Mouse (Mus musculus): ENCODE measurements around the gene Crb1. TPM values are rescaled to one million over a fixed set of nuclear protein-coding genes. Genes with fewer than 3 reads are reported as not detected.
A peak's percentile ranks its signal among the peaks of the same experiment; 100 is the strongest.

The Crb1 gene
- polyA plus RNA-seq, 1 experiment from 2014 or later: not detected

GRCm38 (mm10) chr1:139162814-139163213, 214.1 kb downstream of the Crb1 start:
- 47% methylated on average over 5 of the region's 5 CpGs for WGBS (ENCODE audit: insufficient replicate concordance)
- Histone ChIP-seq H3K27me3 (ENCODE audit: insufficient read depth, low read length) (no peaks in the 10 kb centered on the region), H3K36me3 (replicated peaks; ENCODE audit: insufficient read depth, low read length) (peaks cover 5% of the 10 kb centered on the region; the same call in 1 of the 2 replicates), H3K4me1 (ENCODE audit: insufficient read depth) (no peaks in the 10 kb centered on the region), H3K9me3 (ENCODE audit: low read length) (no peaks in the 10 kb centered on the region), H3K27ac (ENCODE audit: low read depth) (no peak overlapping the region), H3K9ac (replicated peaks) (no peak overlapping the region), H3K4me3 (ENCODE audit: low read depth, low read length) (no peak overlapping the region), H3K4me2 (ENCODE audit: low read depth, low read length) (no peak overlapping the region)
- TF ChIP-seq CTCF (IDR thresholded peaks at IDR 0.05; ENCODE audit: low read depth): peak; percentile 54
- TF ChIP-seq EP300 (IDR thresholded peaks at IDR 0.05; ENCODE audit: low read depth): no peak
- DNase-seq (no peak), ATAC-seq (peak; percentile 27; the same call in 1 of the 2 replicates)

GRCm38 (mm10) chr1:139161619-139162018, 215.3 kb downstream of the Crb1 start:
- Histone ChIP-seq H3K9ac (replicated peaks) (no peak overlapping the region), H3K27me3 (ENCODE audit: insufficient read depth, low read length) (no peaks in the 10 kb centered on the region), H3K4me3 (ENCODE audit: low read depth, low read length) (no peak overlapping the region), H3K9me3 (ENCODE audit: low read length) (no peaks in the 10 kb centered on the region), H3K27ac (ENCODE audit: low read depth) (no peak overlapping the region), H3K36me3 (replicated peaks; ENCODE audit: insufficient read depth, low read length) (peaks cover 2% of the 10 kb centered on the region; the same call in 1 of the 2 replicates), H3K4me1 (ENCODE audit: insufficient read depth) (no peaks in the 10 kb centered on the region), H3K4me2 (ENCODE audit: low read depth, low read length) (no peak overlapping the region)
- no peak for DNase-seq
- no peak for ATAC-seq
- no peak for TF ChIP-seq EP300 (IDR thresholded peaks at IDR 0.05; ENCODE audit: low read depth)
- peak; percentile 36; the same call in 1 of the 2 replicates for TF ChIP-seq CTCF (IDR thresholded peaks at IDR 0.05; ENCODE audit: low read depth)
- 61% methylated on average over 3 of the region's 3 CpGs for WGBS (ENCODE audit: insufficient replicate concordance)

GRCm38 (mm10) chr1:139156397-139156796, 220.5 kb downstream of the Crb1 start:
- H3K9ac ChIP-seq (replicated peaks): no peak overlapping the region
- WGBS (ENCODE audit: insufficient replicate concordance): 31% methylated on average over 3 of the region's 3 CpGs
- H3K4me1 ChIP-seq (ENCODE audit: insufficient read depth): no peaks in the 10 kb centered on the region
- TF ChIP-seq EP300 (IDR thresholded peaks at IDR 0.05; ENCODE audit: low read depth): no peak
- TF ChIP-seq CTCF (IDR thresholded peaks at IDR 0.05; ENCODE audit: low read depth): peak; percentile 83
- DNase-seq: no peak
- H3K36me3 ChIP-seq (replicated peaks; ENCODE audit: insufficient read depth, low read length): peaks cover 2% of the 10 kb centered on the region; the same call in 1 of the 2 replicates
- H3K27me3 ChIP-seq (ENCODE audit: insufficient read depth, low read length): no peaks in the 10 kb centered on the region
- no peaks in the 10 kb centered on the region for H3K9me3 ChIP-seq (ENCODE audit: low read length)
- no peak overlapping the region for H3K4me3 ChIP-seq (ENCODE audit: low read depth, low read length)
- no peak overlapping the region for H3K4me2 ChIP-seq (ENCODE audit: low read depth, low read length)
- ATAC-seq: no peak
- H3K27ac ChIP-seq (ENCODE audit: low read depth): no peak overlapping the region

GRCm38 (mm10) chr1:139153493-139153892, 223.4 kb downstream of the Crb1 start:
- H3K36me3 ChIP-seq (replicated peaks; ENCODE audit: insufficient read depth, low read length): no peaks in the 10 kb centered on the region
- no peak for TF ChIP-seq EP300 (IDR thresholded peaks at IDR 0.05; ENCODE audit: low read depth)
- no peak for TF ChIP-seq CTCF (IDR thresholded peaks at IDR 0.05; ENCODE audit: low read depth)
- no peak overlapping the region for H3K9ac ChIP-seq (replicated peaks)
- H3K27me3 ChIP-seq (ENCODE audit: insufficient read depth, low read length): no peaks in the 10 kb centered on the region
- no peaks in the 10 kb centered on the region for H3K4me1 ChIP-seq (ENCODE audit: insufficient read depth)
- ATAC-seq (no peak), DNase-seq (no peak)
- H3K4me2 ChIP-seq (ENCODE audit: low read depth, low read length): no peak overlapping the region
- no peak overlapping the region for H3K4me3 ChIP-seq (ENCODE audit: low read depth, low read length)
- no peaks in the 10 kb centered on the region for H3K9me3 ChIP-seq (ENCODE audit: low read length)
- 68% methylated on average over 6 of the region's 6 CpGs for WGBS (ENCODE audit: insufficient replicate concordance)
- no peak overlapping the region for H3K27ac ChIP-seq (ENCODE audit: low read depth)

- no peaks in the 10 kb centered on the region for H3K36me3 ChIP-seq (replicated peaks; ENCODE audit: insufficient read depth, low read length)
- no peak overlapping the region for H3K4me2 ChIP-seq (ENCODE audit: low read depth, low read length)
- ATAC-seq (no peak), DNase-seq (no peak)
- 84% methylated on average over 2 of the region's 2 CpGs for WGBS (ENCODE audit: insufficient replicate concordance)
- H3K4me1 ChIP-seq (ENCODE audit: insufficient read depth): no peaks in the 10 kb centered on the region
- no peak overlapping the region for H3K4me3 ChIP-seq (ENCODE audit: low read depth, low read length)
- TF ChIP-seq CTCF (IDR thresholded peaks at IDR 0.05; ENCODE audit: low read depth) (no peak), EP300 (IDR thresholded peaks at IDR 0.05; ENCODE audit: low read depth) (no peak)
- no peak overlapping the region for H3K27ac ChIP-seq (ENCODE audit: low read depth)
- no peaks in the 10 kb centered on the region for H3K27me3 ChIP-seq (ENCODE audit: insufficient read depth, low read length)
- H3K9me3 ChIP-seq (ENCODE audit: low read length): no peaks in the 10 kb centered on the region
- H3K9ac ChIP-seq (replicated peaks): no peak overlapping the region
Observed at GRCm38 (mm10) chr1:139153006-139153405, 223.9 kb downstream of the Crb1 start.

Other genes with a start within 250 kb of the Crb1 start
- 1.5 and 1.6 TPM in 2 replicates for gene Zbtb41, start 45.2 kb upstream of the Crb1 start, polyA plus RNA-seq (2015; fragmentation: Nextera tagmentation; extraction: Ambion mirVana)
- 4.6 and 5.3 TPM in 2 replicates for gene Aspm, start 77.7 kb upstream of the Crb1 start, polyA plus RNA-seq (2015; fragmentation: Nextera tagmentation; extraction: Ambion mirVana)
- gene F13b, start 124.6 kb upstream of the Crb1 start, polyA plus RNA-seq (2015; fragmentation: Nextera tagmentation; extraction: Ambion mirVana): 119 and 125 TPM in 2 replicates
- 37.2 and 46.0 TPM in 2 replicates for gene Cfhr1, start 183.2 kb upstream of the Crb1 start, polyA plus RNA-seq (2015; fragmentation: Nextera tagmentation; extraction: Ambion mirVana)

Data from liver, postnatal 0 days (tissue).